Mouse (Mus musculus) gastrocnemius, adult 8-10 months (tissue): ENCODE results near the gene Gaa. TPM values are rescaled to one million over a fixed set of nuclear protein-coding genes. Genes with fewer than 3 reads are reported as not detected.
A peak's percentile ranks its signal among the peaks of the same experiment; 100 is the strongest.
"Not testable (repeated sequence)": the region's sequence is repeated elsewhere in the genome, so short reads cannot be mapped to it uniquely, and the experiment has no call there.

Experiments used
- DNase-seq, 2 experiments: peaks; one replicate each; pipeline ENCODE4 v3.0.0; 2022; ENCODE audit warnings: low spot score in 2 of 2
- total RNA-seq, 4 experiments: library from RNA; stranded (reverse); gene quantifications; 2 replicates each; pipeline ENCODE4 v1.2.4; 2022

Gaa gene
- total RNA-seq: 100 to 1,000 TPM; 187 to 198 (median 192) TPM

GRCm38 (mm10) chr11:119267768-119268556, at the start of gene Gaa:
Gaa (plus strand) TSS chr11:119267887.
- DNase-seq: peak; percentile 93 to 94

GRCm38 (mm10) chr11:119219816-119220465, 47.7 kb upstream of the Gaa start:
- DNase-seq: peak; percentile 73 to 82

- DNase-seq: peak; percentile 38 to 65
Observed at GRCm38 (mm10) chr11:119221812-119222510, 45.7 kb upstream of the Gaa start.

GRCm38 (mm10) chr11:119223124-119223890, 44.4 kb upstream of the Gaa start:
- DNase-seq: no peak

- DNase-seq: no peak
Observed at GRCm38 (mm10) chr11:119224926-119225325, 42.8 kb upstream of the Gaa start.

GRCm38 (mm10) chr11:119225634-119226033, 42.1 kb upstream of the Gaa start:
- DNase-seq: no peak

- DNase-seq: no peak
Observed at GRCm38 (mm10) chr11:119227591-119227990, 40.1 kb upstream of the Gaa start.

- DNase-seq: peak in 1 of 2 experiments; percentile 40
Observed at GRCm38 (mm10) chr11:119228091-119228781, 39.5 kb upstream of the Gaa start, which contains the start of the genes Tbc1d16 and Ccdc40. Tbc1d16 (minus strand) TSS chr11:119228499. Ccdc40 (plus strand) TSS chr11:119228572.

- DNase-seq: peak; percentile 37 to 57
Observed at GRCm38 (mm10) chr11:119228846-119229626, 38.7 kb upstream of the Gaa start.

GRCm38 (mm10) chr11:119234770-119235169, 32.9 kb upstream of the Gaa start:
- no peak for DNase-seq

GRCm38 (mm10) chr11:119235596-119235995, 32.1 kb upstream of the Gaa start:
- no peak for DNase-seq

GRCm38 (mm10) chr11:119236354-119236753, 31.3 kb upstream of the Gaa start:
- DNase-seq: no peak

GRCm38 (mm10) chr11:119237007-119237406, 30.7 kb upstream of the Gaa start:
- no peak for DNase-seq

GRCm38 (mm10) chr11:119237568-119238304, 30.0 kb upstream of the Gaa start:
- no peak for DNase-seq

- DNase-seq: no peak
Observed at GRCm38 (mm10) chr11:119238305-119238721, 29.4 kb upstream of the Gaa start.

- DNase-seq: no peak
Observed at GRCm38 (mm10) chr11:119239480-119239879, 28.2 kb upstream of the Gaa start.

- not testable (repeated sequence) for DNase-seq
Observed at GRCm38 (mm10) chr11:119245543-119245942, 22.1 kb upstream of the Gaa start.

- DNase-seq: peak in 1 of 2 experiments; percentile 45
Observed at GRCm38 (mm10) chr11:119249011-119249410, 18.7 kb upstream of the Gaa start.

GRCm38 (mm10) chr11:119250998-119251397, 16.7 kb upstream of the Gaa start:
- no peak for DNase-seq
